Mouse (Mus musculus): ENCODE measurements around the gene Gvin1. TPM values are rescaled to one million over a fixed set of nuclear protein-coding genes. Genes with fewer than 3 reads are reported as not detected.

The Gvin1 gene
- 0.43 and 0.59 TPM in 2 replicates for polyA plus RNA-seq (2012; rRNA removed)

GRCm38 (mm10) chr7:106215177-106215576 lies at the start of gene Gvin1:
TSS of gene Gvin1 (minus strand) at chr7:106215326.

All from liver, embryonic 14 days (tissue).